Mouse (Mus musculus) heart, postnatal 0 days (tissue): ENCODE data around the gene Gnao1. TPM values are rescaled to one million over a fixed set of nuclear protein-coding genes. Genes with fewer than 3 reads are reported as not detected.

ENCODE experiments used
- ATAC-seq: fragments of 200-750 bp; cut with Nextera tagmentation; 2 replicates; pipeline ENCODE4 v1.8.0; 2017; ENCODE audit warnings: low read depth, moderate number of reproducible peaks, moderate library complexity; ENCODE audit not compliant: insufficient read depth
- DNase-seq: peaks from one replicate; pipeline ENCODE4 v3.0.0-alpha.2; 2016; ENCODE audit warnings: low spot score
- H3K27ac ChIP-seq: fragments of 300-500 bp; sonication (generic); 2 replicates; pipeline ENCODE4 v1.5.1; 2014; ENCODE audit warnings: low read depth, mild to moderate bottlenecking
- H3K27me3 ChIP-seq: fragments of 300-500 bp; sonication (generic); 2 replicates; pipeline ENCODE4 v1.6.1; 2014; ENCODE audit warnings: low read length, mixed read lengths; ENCODE audit not compliant: control insufficient read depth, insufficient read depth
- H3K36me3 ChIP-seq: fragments of 300-500 bp; sonication (generic); replicated peaks from 2 replicates; pipeline ENCODE4 v1.6.1; 2014; ENCODE audit warnings: low read length, mixed read lengths; ENCODE audit not compliant: control insufficient read depth, insufficient read depth
- H3K4me1 ChIP-seq: fragments of 300-500 bp; sonication (generic); 2 replicates; pipeline ENCODE4 v1.6.1; 2014; ENCODE audit warnings: antibody characterized with exemption; ENCODE audit not compliant: control insufficient read depth, insufficient read depth
- H3K4me2 ChIP-seq: fragments of 300-500 bp; sonication (generic); 2 replicates; pipeline ENCODE4 v1.6.1; 2014; ENCODE audit warnings: low read depth, mild to moderate bottlenecking, low read length, moderate library complexity
- H3K4me3 ChIP-seq: fragments of 300-500 bp; sonication (generic); 2 replicates; pipeline ENCODE4 v1.5.1; 2014; ENCODE audit warnings: low read depth, low read length
- H3K9ac ChIP-seq: fragments of 300-500 bp; sonication (generic); replicated peaks from 2 replicates; pipeline ENCODE4 v1.6.1; 2014; ENCODE audit warnings: low read depth, low read length, mixed read lengths
- H3K9me3 ChIP-seq: fragments of 300-500 bp; sonication (generic); replicated peaks from 2 replicates; pipeline ENCODE4 v1.6.1; 2016; ENCODE audit warnings: low read length; ENCODE audit not compliant: control insufficient read depth
- CTCF ChIP-seq: IDR thresholded peaks from 2 replicates; pipeline ENCODE4 v1.5.1; 2016; ENCODE audit warnings: antibody characterized with exemption, control low read depth, low read depth
- EP300 ChIP-seq: IDR thresholded peaks from 2 replicates; pipeline ENCODE4 v1.6.1; 2016; ENCODE audit warnings: antibody characterized with exemption, low read depth
- WGBS: fragments of 180-500 bp; shearing (Covaris S2); extraction: QIAGEN DNeasy Blood & Tissue Kit; methylation state at CpG from one replicate; pipeline ENCODE4 v1.1.7; 2014; 5-methylcytosine and 5-hydroxymethylcytosine counted together
- polyA plus RNA-seq: library from polyadenylated mRNA; unstranded; fragments of >200 nt; fragmentation: Nextera tagmentation; extraction: Ambion mirVana; gene quantifications from 2 replicates; pipeline ENCODE4 v1.2.1, GENCODE M21; 2015
- total RNA-seq: library from RNA; depleted of rRNA; stranded (reverse); fragments of >200 nt; gene quantifications from 2 replicates; pipeline ENCODE4 v1.2.3, GENCODE M21; 2014; ENCODE audit warnings: low replicate concordance

The Gnao1 gene
- total and polyA plus RNA-seq, 2 experiments from 2014 or later = 5.9 to 10.7 TPM

DNA sequence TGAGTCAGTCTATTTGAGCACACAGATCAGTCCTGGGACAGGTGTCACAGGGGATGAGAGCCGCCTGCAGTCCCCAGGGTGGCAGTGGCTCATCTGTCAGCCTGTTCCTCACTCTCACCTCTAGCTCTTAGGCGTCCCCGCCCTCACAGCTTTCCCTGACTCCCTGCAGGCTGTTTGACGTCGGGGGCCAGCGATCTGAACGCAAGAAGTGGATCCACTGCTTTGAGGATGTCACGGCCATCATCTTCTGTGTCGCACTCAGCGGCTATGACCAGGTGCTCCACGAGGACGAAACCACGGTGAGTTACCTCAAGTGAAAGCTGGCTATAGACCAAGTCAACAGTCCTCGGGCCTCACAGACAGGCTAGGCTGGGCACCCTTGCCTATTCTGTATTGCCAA, 140.4 kb downstream of the Gnao1 start:
- ATAC-seq (no peak), DNase-seq (no peak)
- Histone ChIP-seq H3K9ac (no peak overlapping the region), H3K27me3 (no peaks in the 10 kb centered on the region), H3K4me1 (no peaks in the 10 kb centered on the region), H3K4me2 (no peak overlapping the region), H3K36me3 (no peaks in the 10 kb centered on the region), H3K9me3 (no peaks in the 10 kb centered on the region), H3K27ac (no peak overlapping the region), H3K4me3 (no peak overlapping the region)
- 60% methylated on average over 14 of the region's 14 CpGs for WGBS
- TF ChIP-seq EP300 = no peak
- TF ChIP-seq CTCF = no peak

DNA sequence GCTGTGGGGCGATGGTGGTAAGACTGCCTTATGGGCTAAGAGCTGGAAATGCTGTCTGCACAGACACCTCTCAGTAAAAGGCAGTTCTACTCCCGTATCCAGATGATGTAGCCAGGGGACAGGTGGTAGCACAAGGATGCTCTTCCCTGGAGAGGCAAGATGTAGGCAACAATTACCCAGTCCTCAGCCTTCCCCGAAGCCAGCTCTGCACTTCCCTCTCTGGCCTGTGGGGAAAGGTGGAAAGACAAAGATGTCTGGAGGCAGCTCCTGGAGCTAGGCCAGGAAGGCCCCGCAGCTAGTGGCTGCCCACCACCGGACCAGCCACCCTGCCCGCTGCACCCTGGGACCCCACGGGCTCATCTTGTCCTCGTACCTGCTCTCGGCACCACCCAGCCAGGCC, 142.7 kb downstream of the Gnao1 start:
- no peaks in the 10 kb centered on the region for H3K4me1 ChIP-seq
- no peaks in the 10 kb centered on the region for H3K36me3 ChIP-seq
- H3K9ac ChIP-seq = no peak overlapping the region
- H3K9me3 ChIP-seq = no peaks in the 10 kb centered on the region
- DNase-seq = no peak
- no peak for ATAC-seq
- no peak overlapping the region for H3K27ac ChIP-seq
- WGBS = 85% methylated on average over 9 of the region's 9 CpGs
- no peak overlapping the region for H3K4me2 ChIP-seq
- H3K4me3 ChIP-seq = no peak overlapping the region
- H3K27me3 ChIP-seq = no peaks in the 10 kb centered on the region
- TF ChIP-seq EP300 = no peak
- TF ChIP-seq CTCF = no peak

DNA sequence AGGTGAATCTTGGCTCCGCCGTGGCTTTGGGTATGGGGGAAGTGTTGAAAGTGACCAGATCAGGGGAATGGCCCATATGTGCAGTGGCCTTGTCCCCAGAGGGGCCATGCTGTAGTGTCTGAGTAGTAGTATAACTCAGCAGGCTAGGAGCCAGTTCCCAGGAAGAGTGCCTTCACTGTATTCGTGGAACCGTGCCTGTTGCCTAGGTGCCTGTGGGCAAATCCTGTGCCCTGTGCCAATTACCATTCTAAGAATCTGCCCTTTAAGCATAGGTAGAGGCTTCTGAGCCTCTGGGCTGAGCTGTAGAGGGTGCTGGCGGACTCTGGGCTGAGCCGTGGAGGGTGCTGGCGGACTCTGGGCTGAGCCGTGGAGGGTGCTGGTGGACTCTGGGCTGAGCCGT, 148.6 kb downstream of the Gnao1 start:
- no peak overlapping the region for H3K4me2 ChIP-seq
- DNase-seq = no peak
- 84% methylated on average over 9 of the region's 9 CpGs for WGBS
- ATAC-seq = no peak
- H3K4me3 ChIP-seq = no peak overlapping the region
- H3K36me3 ChIP-seq = no peaks in the 10 kb centered on the region
- TF ChIP-seq EP300 (no peak), CTCF (no peak)
- no peaks in the 10 kb centered on the region for H3K9me3 ChIP-seq
- H3K27ac ChIP-seq = no peak overlapping the region
- no peaks in the 10 kb centered on the region for H3K27me3 ChIP-seq
- no peaks in the 10 kb centered on the region for H3K4me1 ChIP-seq
- H3K9ac ChIP-seq = no peak overlapping the region

DNA sequence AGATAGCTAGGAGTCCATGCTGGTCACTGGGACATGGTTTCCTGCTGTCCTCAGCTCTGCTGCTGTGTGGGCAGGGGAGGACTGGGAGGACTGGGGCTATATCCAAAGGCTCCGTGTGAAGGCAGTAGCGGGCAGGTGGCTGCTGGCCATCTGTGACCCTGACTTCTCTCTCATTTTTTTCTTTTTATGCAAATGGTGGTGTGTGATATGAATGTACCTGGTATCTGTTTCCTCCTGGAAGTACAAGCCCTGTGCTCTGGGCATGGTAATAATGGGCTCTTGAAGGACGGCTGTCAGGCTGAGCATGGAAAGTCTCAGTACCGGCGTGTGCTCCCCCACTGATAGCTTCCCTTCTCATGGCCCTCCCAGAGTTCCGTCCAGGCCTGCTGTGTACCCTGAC, 151.1 kb downstream of the Gnao1 start:
- ATAC-seq (no peak), DNase-seq (no peak)
- WGBS = 55% methylated on average over 6 of the region's 6 CpGs
- no peaks in the 10 kb centered on the region for H3K4me1 ChIP-seq
- H3K9me3 ChIP-seq = no peaks in the 10 kb centered on the region
- H3K9ac ChIP-seq = no peak overlapping the region
- no peaks in the 10 kb centered on the region for H3K36me3 ChIP-seq
- H3K4me3 ChIP-seq = no peak overlapping the region
- TF ChIP-seq EP300 = no peak
- no peak for TF ChIP-seq CTCF
- no peak overlapping the region for H3K4me2 ChIP-seq
- no peaks in the 10 kb centered on the region for H3K27me3 ChIP-seq
- H3K27ac ChIP-seq = no peak overlapping the region

DNA sequence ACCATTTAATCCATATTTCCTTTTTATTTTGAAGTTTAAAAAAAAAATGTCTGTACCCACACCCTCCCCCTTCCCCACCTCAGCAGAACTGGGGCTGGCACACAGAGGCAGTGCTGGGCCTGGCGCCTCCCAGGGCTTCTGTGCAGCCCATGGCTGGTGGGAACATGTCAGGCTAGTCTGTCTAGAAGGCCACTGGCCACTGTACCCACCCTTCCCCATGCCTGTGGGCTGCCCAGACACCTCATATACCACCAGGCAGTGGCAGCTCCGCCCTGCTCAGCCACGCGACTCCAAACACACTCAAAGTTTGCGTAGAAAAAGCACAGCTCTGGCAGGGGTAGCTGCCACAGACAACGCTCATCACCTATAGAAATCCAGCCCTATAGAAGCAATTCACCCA, 158.5 kb downstream of the Gnao1 start:
- Histone ChIP-seq H3K4me3 (no peak overlapping the region), H3K9me3 (no peaks in the 10 kb centered on the region), H3K4me1 (no peaks in the 10 kb centered on the region), H3K9ac (no peak overlapping the region), H3K36me3 (peaks cover 26% of the 10 kb centered on the region), H3K27me3 (no peaks in the 10 kb centered on the region), H3K4me2 (no peak overlapping the region), H3K27ac (no peak overlapping the region)
- TF ChIP-seq CTCF (no peak), EP300 (no peak)
- no peak for ATAC-seq
- 88% methylated on average over 6 of the region's 6 CpGs for WGBS
- DNase-seq = no peak

DNA sequence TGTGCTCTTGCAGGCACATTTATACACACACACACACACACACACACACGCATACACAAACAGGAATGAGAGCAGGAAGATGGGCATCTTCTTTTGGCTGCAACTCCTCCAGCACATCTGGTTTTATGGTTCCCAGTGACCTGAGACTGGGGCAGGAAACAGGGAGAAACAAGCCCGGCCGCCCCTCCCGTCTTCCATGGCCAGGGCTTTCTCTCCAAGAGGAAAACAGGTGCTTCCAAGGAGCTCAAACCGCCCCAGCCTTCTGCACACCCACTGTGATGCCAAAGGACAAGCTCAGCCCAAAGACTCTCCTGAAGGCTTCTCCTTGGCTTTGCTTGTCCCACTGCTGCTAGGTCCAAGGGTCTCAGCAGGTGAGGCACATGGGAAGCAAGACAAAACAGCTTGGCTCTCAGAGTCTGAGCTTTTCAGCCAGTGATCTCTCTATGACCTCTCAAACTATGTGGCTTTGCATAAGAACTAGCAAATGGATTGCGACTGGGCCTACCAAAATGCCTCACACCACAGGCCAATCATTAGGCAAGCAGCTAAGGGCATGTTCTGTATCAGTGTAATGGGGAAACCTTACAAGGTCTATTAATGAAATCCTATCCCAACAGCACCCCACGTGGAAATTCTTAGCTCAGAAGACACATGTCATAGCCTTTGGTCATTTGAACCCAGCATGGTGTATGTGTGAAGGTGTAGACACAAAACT, 160.0 kb downstream of the Gnao1 start:
- Histone ChIP-seq H3K4me2 (no peak overlapping the region), H3K27me3 (no peaks in the 10 kb centered on the region), H3K4me3 (no peak overlapping the region), H3K36me3 (peaks cover 41% of the 10 kb centered on the region), H3K9me3 (no peaks in the 10 kb centered on the region), H3K9ac (no peak overlapping the region), H3K27ac (no peak overlapping the region), H3K4me1 (no peaks in the 10 kb centered on the region)
- DNase-seq (no peak), ATAC-seq (no peak)
- TF ChIP-seq EP300 = no peak
- TF ChIP-seq CTCF = no peak
- 79% methylated on average over 7 of the region's 7 CpGs for whole genome bisulfite sequencing
